8 mouse cellular contexts compared by ENCODE assay signal in the genomic region with DNA sequence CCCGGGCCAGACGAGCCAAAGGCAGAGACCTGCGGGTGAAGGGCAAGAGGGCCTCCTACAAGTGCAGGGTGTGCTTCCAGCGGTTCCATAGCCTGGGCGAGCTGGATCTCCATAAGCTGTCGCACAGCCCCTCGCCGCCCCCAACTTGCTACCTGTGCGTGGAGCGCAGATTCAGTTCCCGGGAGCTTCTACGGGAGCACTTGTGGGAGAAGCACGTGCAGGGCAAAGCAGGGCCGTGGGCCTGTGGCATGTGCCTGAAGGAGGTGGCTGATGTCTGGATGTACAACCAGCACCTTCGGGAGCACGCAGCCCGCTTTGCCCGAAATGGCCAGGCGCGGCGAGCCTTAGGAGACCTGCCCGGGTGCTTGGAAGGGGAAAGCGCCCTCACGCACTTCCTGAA. TPM values are rescaled to one million over a fixed set of nuclear protein-coding genes. Genes with fewer than 3 reads are reported as not detected.
DNase-seq lines count a peak whose midpoint lies in the region; ATAC-seq lines count a peak whose summit lies in the region.

No protein-coding gene starts in this region.

- ATAC-seq in kidney, embryonic 14.5 days (ENCODE audit: low FRiP score, low TSS enrichment), result no peak
- no peak for ATAC-seq in hindbrain, embryonic 11.5 days (ENCODE audit: low FRiP score)
- ATAC-seq in midbrain, embryonic 12.5 days (ENCODE audit: low FRiP score, low read depth), result no peak

- no peaks in the 10 kb centered on the region for H3K36me3 ChIP-seq in kidney, embryonic 14.5 days (ENCODE audit: control insufficient read depth, insufficient read depth, low read length)
- H3K36me3 ChIP-seq in embryonic facial prominence, embryonic 10.5 days (replicated peaks), result no peaks in the 10 kb centered on the region
- no peaks in the 10 kb centered on the region for H3K36me3 ChIP-seq in hindbrain, embryonic 11.5 days (ENCODE audit: control insufficient read depth, insufficient read depth, low read length)
- no peaks in the 10 kb centered on the region for H3K36me3 ChIP-seq in midbrain, embryonic 12.5 days

- H3K4me2 ChIP-seq in kidney, embryonic 14.5 days (replicated peaks; ENCODE audit: low read depth, low read length), result peak overlapping the region; percentile 55
- peak overlapping the region; percentile 47 for H3K4me2 ChIP-seq in hindbrain, embryonic 11.5 days (replicated peaks; ENCODE audit: low read depth, low read length)
- peak overlapping the region; percentile 68 for H3K4me2 ChIP-seq in midbrain, embryonic 12.5 days (replicated peaks)

- H3K4me1 ChIP-seq in kidney, embryonic 14.5 days (ENCODE audit: control insufficient read depth, insufficient read depth, low read length), result no peaks in the 10 kb centered on the region; the same call in 1 of the 2 replicates
- H3K4me1 ChIP-seq in embryonic facial prominence, embryonic 10.5 days, result peaks cover 36% of the 10 kb centered on the region
- H3K4me1 ChIP-seq in hindbrain, embryonic 11.5 days (replicated peaks; ENCODE audit: control insufficient read depth, insufficient read depth, low read length), result peaks cover 5% of the 10 kb centered on the region; the same call in 1 of the 2 replicates
- peaks cover 11% of the 10 kb centered on the region for H3K4me1 ChIP-seq in midbrain, embryonic 12.5 days

- no peak for DNase-seq in kidney, postnatal 4 days
- no peak for DNase-seq in embryonic facial prominence, embryonic 10.5 days (ENCODE audit: low spot score)
- no peak for DNase-seq in hindbrain, embryonic 11.5 days (ENCODE audit: low spot score)
- no peak for DNase-seq in gastrocnemius, adult 18-20 months (ENCODE audit: low spot score)
- DNase-seq in frontal cortex, adult 2 months (ENCODE audit: extremely low spot score in 1 of 2, low spot score in 1 of 2), result no peak
- DNase-seq in adrenal gland, postnatal 4 days (ENCODE audit: low spot score in 2 of 2), result no peak

- peaks cover 4% of the 10 kb centered on the region; the same call in 1 of the 2 replicates for H3K27me3 ChIP-seq in kidney, embryonic 14.5 days (ENCODE audit: control insufficient read depth, insufficient read depth, low read length)
- H3K27me3 ChIP-seq in embryonic facial prominence, embryonic 10.5 days (replicated peaks; ENCODE audit: low read depth, poor library complexity, severe bottlenecking), result peaks cover 94% of the 10 kb centered on the region
- peaks cover 8% of the 10 kb centered on the region for H3K27me3 ChIP-seq in hindbrain, embryonic 11.5 days (ENCODE audit: control insufficient read depth, insufficient read depth, low read length)
- H3K27me3 ChIP-seq in midbrain, embryonic 12.5 days, result peaks cover 56% of the 10 kb centered on the region

- no peak overlapping the region for H3K27ac ChIP-seq in kidney, embryonic 14.5 days (ENCODE audit: low read depth, low read length)
- H3K27ac ChIP-seq in embryonic facial prominence, embryonic 10.5 days (replicated peaks), result peak overlapping the region; percentile 82
- no peak overlapping the region for H3K27ac ChIP-seq in hindbrain, embryonic 11.5 days (ENCODE audit: low read depth, low read length)
- no peak overlapping the region for H3K27ac ChIP-seq in midbrain, embryonic 12.5 days (replicated peaks)

- H3K9me3 ChIP-seq in kidney, embryonic 14.5 days (ENCODE audit: control insufficient read depth, low read length), result no peaks in the 10 kb centered on the region
- no peaks in the 10 kb centered on the region for H3K9me3 ChIP-seq in embryonic facial prominence, embryonic 10.5 days
- no peaks in the 10 kb centered on the region for H3K9me3 ChIP-seq in hindbrain, embryonic 11.5 days (ENCODE audit: control insufficient read depth, low read length)
- no peaks in the 10 kb centered on the region for H3K9me3 ChIP-seq in midbrain, embryonic 12.5 days

- 61% methylated on average over 24 of the region's 24 CpGs for WGBS in kidney, embryonic 14.5 days
- WGBS in embryonic facial prominence, embryonic 10.5 days, result 54% methylated on average over 24 of the region's 24 CpGs
- WGBS in hindbrain, embryonic 11.5 days, result 60% methylated on average over 24 of the region's 24 CpGs
- 64% methylated on average over 24 of the region's 24 CpGs for WGBS in midbrain, embryonic 12.5 days

- H3K4me3 ChIP-seq in kidney, embryonic 14.5 days (ENCODE audit: low read length), result peak overlapping the region; percentile 39
- peak overlapping the region; percentile 62 for H3K4me3 ChIP-seq in embryonic facial prominence, embryonic 10.5 days
- H3K4me3 ChIP-seq in hindbrain, embryonic 11.5 days (ENCODE audit: low read depth, low read length), result peak overlapping the region; percentile 28
- H3K4me3 ChIP-seq in midbrain, embryonic 12.5 days, result peak overlapping the region; percentile 47

- peak overlapping the region; percentile 37 for H3K9ac ChIP-seq in kidney, embryonic 14.5 days (ENCODE audit: low read depth, low read length)
- H3K9ac ChIP-seq in hindbrain, embryonic 11.5 days (ENCODE audit: low read depth, low read length), result peak overlapping the region; percentile 53
- peak overlapping the region; percentile 56 for H3K9ac ChIP-seq in midbrain, embryonic 12.5 days (replicated peaks)

RNA-seq across cellular contexts. Expression of gene Zfpm1, which starts 13.1 kb away (rescaled TPM):
- polyA plus RNA-seq in kidney, embryonic 14.5 days (2014; fragmentation: Nextera tagmentation; extraction: Ambion mirVana), result 2.7 and 2.8 TPM in 2 replicates
- 1.5 and 2.0 TPM in 2 replicates for polyA plus RNA-seq in embryonic facial prominence, embryonic 10.5 days (2016; fragmentation: Nextera tagmentation; extraction: Ambion mirVana)
- 1.6 and 1.9 TPM in 2 replicates for polyA plus RNA-seq in hindbrain, embryonic 11.5 days (2014; fragmentation: Nextera tagmentation; extraction: Ambion mirVana)
- polyA plus RNA-seq in midbrain, embryonic 12.5 days (2016; fragmentation: Nextera tagmentation; extraction: Ambion mirVana), result 3.0 TPM in 2 replicates
- 1 to 10 TPM; 6.6 to 7.5 TPM for total RNA-seq in gastrocnemius, adult 18-20 months (2021)
- 26.0 and 36.1 TPM in 2 replicates for polyA plus RNA-seq in frontal cortex, adult 2 months (2012; rRNA removed)
- total RNA-seq in adrenal gland, postnatal 4 days (2021), result 10 to 100 TPM; 32.9 to 42.5 TPM
